Mouse (Mus musculus): Measurements from ENCODE around the gene Ildr2. TPM values are rescaled to one million over a fixed set of nuclear protein-coding genes. Genes with fewer than 3 reads are reported as not detected.

Ildr2 gene
- total and polyA plus RNA-seq, 3 experiments: 0.25 to 2.9 (median 2.4) TPM

- 29% methylated on average over 1 of the region's 1 CpGs for WGBS
- Histone ChIP-seq H3K36me3 (ENCODE audit: control insufficient read depth, insufficient read depth, low read length) (no peaks in the 10 kb centered on the region), H3K79me2 (replicated peaks; ENCODE audit: control insufficient read depth, insufficient read depth, low read length) (no peaks in the 10 kb centered on the region), H3K4me3 (no peak overlapping the region), H3K4me1 (ENCODE audit: control insufficient read depth, insufficient read depth, low read length) (peaks cover 1% of the 10 kb centered on the region; the same call in 1 of the 2 replicates), H3K9ac (ENCODE audit: low read depth, low read length) (no peak overlapping the region), H3K27ac (no peak overlapping the region), H3K27me3 (ENCODE audit: control insufficient read depth, insufficient read depth, low read length) (no peaks in the 10 kb centered on the region; the same call in 1 of the 2 replicates)
- intact Hi-C loops (cut with DNase I): no loop called here
- no peak for DNase-seq
- no peak for TF ChIP-seq CTCF (IDR thresholded peaks at IDR 0.05)
- TF ChIP-seq POLR2A (IDR thresholded peaks at IDR 0.05; ENCODE audit: insufficient read depth, low read depth, low read length): no peak
- no peak for TF ChIP-seq EP300 (IDR thresholded peaks at IDR 0.05; ENCODE audit: insufficient read depth, low read depth, low read length)
Observed at GRCm38 (mm10) chr1:166280566-166280965, 26.6 kb downstream of the Ildr2 start.

DNA sequence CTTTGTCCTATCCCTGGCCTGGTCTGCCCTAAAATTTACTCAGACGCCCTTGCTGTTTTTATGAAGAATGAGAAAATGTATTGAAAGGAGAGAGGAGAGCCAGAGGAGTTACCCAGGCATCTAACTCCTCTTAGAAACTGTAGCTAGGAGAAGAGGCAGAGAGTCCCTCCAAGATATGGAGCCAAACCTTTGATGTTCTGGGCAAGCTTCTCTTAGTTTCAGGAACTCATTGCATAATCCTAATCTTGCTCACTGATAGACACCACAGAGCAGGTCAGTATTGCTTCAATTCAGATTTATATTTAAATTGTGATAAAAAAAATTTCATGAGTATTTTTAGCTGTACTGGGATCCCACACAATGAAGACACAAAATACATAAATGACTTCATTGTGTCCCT is 27.3 kb downstream of the Ildr2 start:
- intact Hi-C loops (cut with DNase I): no loop called here
- peaks cover 1% of the 10 kb centered on the region; the same call in 1 of the 2 replicates for H3K4me1 ChIP-seq (ENCODE audit: control insufficient read depth, insufficient read depth, low read length)
- H3K36me3 ChIP-seq (ENCODE audit: control insufficient read depth, insufficient read depth, low read length): no peaks in the 10 kb centered on the region
- H3K27ac ChIP-seq: no peak overlapping the region
- 67% methylated on average over 1 of the region's 1 CpGs for WGBS
- no peak for DNase-seq
- H3K4me3 ChIP-seq: no peak overlapping the region
- no peak overlapping the region for H3K9ac ChIP-seq (ENCODE audit: low read depth, low read length)
- no peaks in the 10 kb centered on the region; the same call in 1 of the 2 replicates for H3K27me3 ChIP-seq (ENCODE audit: control insufficient read depth, insufficient read depth, low read length)
- H3K79me2 ChIP-seq (replicated peaks; ENCODE audit: control insufficient read depth, insufficient read depth, low read length): no peaks in the 10 kb centered on the region
- TF ChIP-seq EP300 (IDR thresholded peaks at IDR 0.05; ENCODE audit: insufficient read depth, low read depth, low read length) (no peak), CTCF (IDR thresholded peaks at IDR 0.05) (no peak), POLR2A (IDR thresholded peaks at IDR 0.05; ENCODE audit: insufficient read depth, low read depth, low read length) (no peak)

- Histone ChIP-seq H3K4me1 (ENCODE audit: control insufficient read depth, insufficient read depth, low read length) (peaks cover 1% of the 10 kb centered on the region; the same call in 1 of the 2 replicates), H3K4me3 (no peak overlapping the region), H3K27me3 (ENCODE audit: control insufficient read depth, insufficient read depth, low read length) (no peaks in the 10 kb centered on the region; the same call in 1 of the 2 replicates), H3K9ac (ENCODE audit: low read depth, low read length) (no peak overlapping the region), H3K36me3 (ENCODE audit: control insufficient read depth, insufficient read depth, low read length) (no peaks in the 10 kb centered on the region), H3K79me2 (replicated peaks; ENCODE audit: control insufficient read depth, insufficient read depth, low read length) (no peaks in the 10 kb centered on the region), H3K27ac (no peak overlapping the region)
- TF ChIP-seq EP300 (IDR thresholded peaks at IDR 0.05; ENCODE audit: insufficient read depth, low read depth, low read length): no peak
- no peak for TF ChIP-seq CTCF (IDR thresholded peaks at IDR 0.05)
- no peak for TF ChIP-seq POLR2A (IDR thresholded peaks at IDR 0.05; ENCODE audit: insufficient read depth, low read depth, low read length)
- no peak for DNase-seq
- intact Hi-C loops (cut with DNase I): no loop called here
- WGBS: 69% methylated on average over 3 of the region's 3 CpGs
Observed at GRCm38 (mm10) chr1:166281836-166282235, 27.9 kb downstream of the Ildr2 start.

GRCm38 (mm10) chr1:166282597-166283210 is 28.8 kb downstream of the Ildr2 start:
- no peak for TF ChIP-seq EP300 (IDR thresholded peaks at IDR 0.05; ENCODE audit: insufficient read depth, low read depth, low read length)
- 16% methylated on average over 22 of the region's 22 CpGs for WGBS
- peaks cover 1% of the 10 kb centered on the region; the same call in 1 of the 2 replicates for H3K4me1 ChIP-seq (ENCODE audit: control insufficient read depth, insufficient read depth, low read length)
- no peak overlapping the region for H3K9ac ChIP-seq (ENCODE audit: low read depth, low read length)
- no peaks in the 10 kb centered on the region for H3K36me3 ChIP-seq (ENCODE audit: control insufficient read depth, insufficient read depth, low read length)
- DNase-seq: peak in 1 of 2 experiments; percentile 34
- H3K27ac ChIP-seq: no peak overlapping the region
- H3K4me3 ChIP-seq: no peak overlapping the region
- intact Hi-C loops (cut with DNase I): no loop called here
- H3K79me2 ChIP-seq (replicated peaks; ENCODE audit: control insufficient read depth, insufficient read depth, low read length): no peaks in the 10 kb centered on the region
- no peaks in the 10 kb centered on the region; the same call in 1 of the 2 replicates for H3K27me3 ChIP-seq (ENCODE audit: control insufficient read depth, insufficient read depth, low read length)

DNA sequence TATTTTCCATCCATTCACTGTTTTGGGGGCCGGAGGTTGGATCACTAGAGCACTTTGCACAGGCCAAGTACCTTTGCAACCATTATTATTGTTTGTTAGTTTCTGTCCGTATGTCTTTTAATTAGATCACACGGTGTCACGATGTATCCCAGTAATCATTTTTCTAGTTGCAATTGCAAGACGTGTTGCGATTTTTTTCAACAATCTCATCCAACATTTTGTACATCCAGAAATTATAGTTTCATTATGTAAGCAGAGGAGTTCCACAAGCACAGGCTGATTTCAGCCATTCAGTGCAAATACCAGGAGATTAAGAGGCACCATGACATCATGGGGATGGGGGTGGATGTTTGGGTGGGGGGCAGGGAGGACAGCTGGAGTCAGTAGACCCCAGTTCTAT is 29.5 kb downstream of the Ildr2 start:
- no peaks in the 10 kb centered on the region for H3K36me3 ChIP-seq (ENCODE audit: control insufficient read depth, insufficient read depth, low read length)
- H3K4me3 ChIP-seq: no peak overlapping the region
- no peaks in the 10 kb centered on the region; the same call in 1 of the 2 replicates for H3K27me3 ChIP-seq (ENCODE audit: control insufficient read depth, insufficient read depth, low read length)
- H3K79me2 ChIP-seq (replicated peaks; ENCODE audit: control insufficient read depth, insufficient read depth, low read length): no peaks in the 10 kb centered on the region
- intact Hi-C loops (cut with DNase I): no loop called here
- WGBS: 95% methylated on average over 6 of the region's 6 CpGs
- peaks cover 1% of the 10 kb centered on the region; the same call in 1 of the 2 replicates for H3K4me1 ChIP-seq (ENCODE audit: control insufficient read depth, insufficient read depth, low read length)
- TF ChIP-seq POLR2A (IDR thresholded peaks at IDR 0.05; ENCODE audit: insufficient read depth, low read depth, low read length): no peak
- no peak overlapping the region for H3K27ac ChIP-seq
- no peak overlapping the region for H3K9ac ChIP-seq (ENCODE audit: low read depth, low read length)
- DNase-seq: no peak

DNA sequence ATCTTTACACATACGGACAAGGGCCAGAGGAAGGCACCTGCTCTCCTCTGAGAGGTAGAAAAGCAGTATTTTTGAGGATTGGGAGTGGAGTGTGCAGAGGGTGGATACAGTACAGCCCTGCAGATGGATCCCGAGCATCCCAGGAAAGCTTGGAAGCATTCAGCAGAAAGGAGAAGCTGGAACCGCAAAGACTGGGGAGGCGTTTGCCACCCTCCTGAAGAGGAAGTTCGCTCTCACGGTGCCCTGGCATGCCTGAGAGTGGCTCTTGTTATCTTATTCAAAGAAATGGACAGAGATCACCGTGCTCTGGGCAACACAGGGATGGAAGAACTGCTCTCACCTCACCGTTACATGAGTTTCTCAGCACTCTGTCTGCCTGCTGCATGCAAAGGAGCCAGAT is 30.5 kb downstream of the Ildr2 start:
- H3K4me1 ChIP-seq (ENCODE audit: control insufficient read depth, insufficient read depth, low read length): peaks cover 1% of the 10 kb centered on the region; the same call in 1 of the 2 replicates
- H3K79me2 ChIP-seq (replicated peaks; ENCODE audit: control insufficient read depth, insufficient read depth, low read length): no peaks in the 10 kb centered on the region
- intact Hi-C loops (cut with DNase I): no loop called here
- WGBS: 76% methylated on average over 8 of the region's 8 CpGs
- no peak for TF ChIP-seq POLR2A (IDR thresholded peaks at IDR 0.05; ENCODE audit: insufficient read depth, low read depth, low read length)
- no peak for TF ChIP-seq CTCF (IDR thresholded peaks at IDR 0.05)
- no peak for TF ChIP-seq EP300 (IDR thresholded peaks at IDR 0.05; ENCODE audit: insufficient read depth, low read depth, low read length)
- DNase-seq: no peak
- no peak overlapping the region for H3K9ac ChIP-seq (ENCODE audit: low read depth, low read length)
- no peaks in the 10 kb centered on the region; the same call in 1 of the 2 replicates for H3K27me3 ChIP-seq (ENCODE audit: control insufficient read depth, insufficient read depth, low read length)
- H3K36me3 ChIP-seq (ENCODE audit: control insufficient read depth, insufficient read depth, low read length): no peaks in the 10 kb centered on the region
- no peak overlapping the region for H3K4me3 ChIP-seq
- no peak overlapping the region for H3K27ac ChIP-seq
